Mouse (Mus musculus) liver, embryonic 11.5 days (tissue): ENCODE measurements at regions not wholly inside any gene's neighbourhood (a gene's known extent, or its start where the extent isn't known, plus 50 kb on each side); places are given as distances from the start of the nearest gene placed in this dataset.

Experiments used
- ATAC-seq: fragments of 200-750 bp; cut with Nextera tagmentation; replicated peaks from 2 replicates; pipeline ENCODE4 v1.8.0; 2017; ENCODE audit warnings: moderate number of reproducible peaks, mild to moderate bottlenecking, moderate TSS enrichment, moderate library complexity; ENCODE audit not compliant: low FRiP score
- DNase-seq: peaks from one replicate; pipeline ENCODE4 v3.0.0-alpha.2; 2017; ENCODE audit warnings: low spot score
- H3K27ac ChIP-seq: fragments of 300-500 bp; sonication (generic); 2 replicates; pipeline ENCODE4 v1.5.1; 2014; ENCODE audit warnings: mild to moderate bottlenecking, low read depth, low read length, control low read depth
- H3K27me3 ChIP-seq: fragments of 300-500 bp; sonication (generic); replicated peaks from 2 replicates; pipeline ENCODE4 v1.6.1; 2014; ENCODE audit warnings: low read length, mixed read lengths; ENCODE audit not compliant: control insufficient read depth, insufficient read depth
- H3K36me3 ChIP-seq: fragments of 300-500 bp; sonication (generic); 2 replicates; pipeline ENCODE4 v1.6.1; 2014; ENCODE audit warnings: mild to moderate bottlenecking, low read length, moderate library complexity, mixed read lengths; ENCODE audit not compliant: control insufficient read depth, insufficient read depth
- H3K4me1 ChIP-seq: fragments of 300-500 bp; sonication (generic); replicated peaks from 2 replicates; pipeline ENCODE4 v1.6.1; 2014; ENCODE audit warnings: low read length, mixed read lengths; ENCODE audit not compliant: control insufficient read depth, insufficient read depth
- H3K4me2 ChIP-seq: fragments of 300-500 bp; sonication (generic); 2 replicates; pipeline ENCODE4 v1.6.1; 2014; ENCODE audit warnings: mild to moderate bottlenecking, control low read depth, moderate library complexity
- H3K4me3 ChIP-seq: fragments of 300-500 bp; sonication (generic); 2 replicates; pipeline ENCODE4 v1.5.1; 2014; ENCODE audit warnings: low read depth, low read length, control low read depth
- H3K9ac ChIP-seq: fragments of 300-500 bp; sonication (generic); 2 replicates; pipeline ENCODE4 v1.6.1; 2014; ENCODE audit warnings: low read depth, low read length, control low read depth
- H3K9me3 ChIP-seq: fragments of 300-500 bp; sonication (generic); 2 replicates; pipeline ENCODE4 v1.6.1; 2016; ENCODE audit warnings: low read length, inconsistent platforms, mixed read lengths; ENCODE audit not compliant: control insufficient read depth
- WGBS: fragments of 180-500 bp; shearing (Covaris S2); extraction: QIAGEN DNeasy Blood & Tissue Kit; methylation state at CpG from one replicate; pipeline ENCODE4 v1.1.7; 2014; 5-methylcytosine and 5-hydroxymethylcytosine counted together

DNA sequence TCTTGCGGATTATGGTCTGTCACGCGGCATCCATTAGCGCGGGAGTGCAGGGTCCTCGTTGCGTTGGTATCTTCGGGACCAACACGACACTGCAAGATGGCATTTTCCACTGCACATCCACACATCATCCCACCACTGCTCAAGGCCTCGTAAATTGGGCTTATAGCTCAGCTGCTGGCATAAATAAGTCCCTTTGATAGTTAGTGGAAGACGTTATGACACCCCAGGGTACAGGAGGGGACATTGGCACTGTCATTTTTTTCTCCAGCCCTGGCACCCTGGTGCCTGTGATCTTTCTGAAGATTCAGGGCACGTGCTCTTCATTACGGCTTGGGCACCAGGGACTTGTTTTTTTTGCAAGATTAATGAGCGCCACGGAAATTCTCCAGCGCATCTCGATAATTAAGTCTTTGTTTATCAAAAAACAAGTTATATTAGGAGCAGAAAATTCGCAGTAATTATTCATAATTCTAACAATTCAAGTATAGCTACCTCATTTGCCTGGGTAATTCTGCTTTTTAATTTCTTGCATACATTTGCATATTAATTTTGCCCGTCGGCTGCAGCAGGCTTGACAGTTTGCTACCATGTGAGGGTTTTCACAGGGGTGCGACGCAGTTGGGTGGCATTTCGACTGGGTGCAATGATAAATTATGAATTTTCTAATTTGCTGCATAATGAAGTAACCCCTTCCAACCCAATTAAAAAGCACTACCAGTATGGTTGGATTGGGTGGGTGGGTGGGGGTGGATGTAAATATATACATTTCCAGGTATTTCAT is 119.1 kb downstream of the Vrk1 start:
- DNase-seq: no peak
- no peak overlapping the region for H3K27ac ChIP-seq

DNA sequence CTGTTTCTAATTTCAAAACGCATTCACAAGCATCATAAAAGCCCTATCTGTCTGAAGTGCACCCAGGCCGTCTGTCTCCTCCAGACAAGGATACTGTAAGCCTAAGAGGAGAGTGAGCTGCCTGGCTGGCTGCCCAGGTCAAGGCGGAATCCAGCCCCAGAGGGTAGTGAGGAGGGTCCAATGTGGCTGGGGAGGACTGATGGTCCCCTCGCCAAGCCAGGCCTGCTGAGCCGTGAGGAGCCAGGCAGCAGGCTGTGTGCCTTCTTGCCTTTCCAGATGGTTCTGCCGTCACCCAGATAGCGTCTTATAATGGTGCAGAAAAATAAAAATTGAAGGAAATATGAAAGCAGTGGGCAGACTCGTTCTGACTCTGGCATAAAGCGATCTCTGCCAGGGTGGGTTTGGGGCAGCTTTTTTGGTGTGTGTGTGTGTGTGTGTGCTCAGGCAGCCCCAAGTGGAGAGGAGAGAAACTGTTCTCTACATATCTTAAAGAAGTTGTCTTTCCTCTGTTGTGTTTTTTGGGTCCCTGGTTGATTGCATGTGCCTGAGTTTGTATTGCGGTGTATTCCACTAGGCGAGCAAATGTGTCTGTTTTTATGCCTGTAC is 120.1 kb downstream of the Vrk1 start:
- no peaks in the 10 kb centered on the region for H3K4me1 ChIP-seq
- ATAC-seq: no peak

More for the DNA sequence above, 119.1 kb downstream of the Vrk1 start:
- Histone ChIP-seq H3K4me2 (no peak overlapping the region), H3K4me3 (no peak overlapping the region), H3K9me3 (0 out of 2 replicates have a peak, but pooled peaks cover 2% of the 10 kb centered on the region), H3K4me1 (no peaks in the 10 kb centered on the region), H3K27me3 (no peaks in the 10 kb centered on the region), H3K36me3 (no peaks in the 10 kb centered on the region), H3K9ac (no peak overlapping the region)
- ATAC-seq: no peak
- 89% methylated on average over 23 of the region's 23 CpGs for WGBS

DNA sequence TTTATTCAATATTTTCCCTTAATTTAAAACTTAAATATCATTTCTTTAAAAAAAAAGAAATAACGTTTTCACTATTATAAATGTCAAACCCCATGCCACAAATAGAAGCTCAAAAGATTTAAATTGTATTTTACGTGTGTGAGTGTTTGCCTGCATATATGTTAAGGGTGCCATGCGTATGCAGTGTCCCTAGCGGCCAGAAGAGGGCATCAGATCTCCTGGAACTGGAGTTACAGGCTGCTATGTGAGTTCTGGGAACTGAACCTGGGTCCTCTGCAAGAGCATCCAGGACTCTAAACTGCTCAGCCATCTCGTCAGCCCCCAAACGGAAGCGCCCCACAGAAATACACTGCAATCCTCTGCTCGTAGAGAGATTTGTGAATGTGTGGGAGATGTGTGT is 122.7 kb downstream of the Vrk1 start:
- DNase-seq (no peak), ATAC-seq (no peak)
- H3K36me3 ChIP-seq: no peaks in the 10 kb centered on the region
- no peaks in the 10 kb centered on the region for H3K9me3 ChIP-seq
- WGBS: 84% methylated on average over 8 of the region's 8 CpGs
- no peaks in the 10 kb centered on the region for H3K27me3 ChIP-seq
- no peak overlapping the region for H3K27ac ChIP-seq
- H3K4me2 ChIP-seq: no peak overlapping the region
- no peak overlapping the region for H3K4me3 ChIP-seq
- no peaks in the 10 kb centered on the region for H3K4me1 ChIP-seq
- no peak overlapping the region for H3K9ac ChIP-seq

More for the DNA sequence above, 120.1 kb downstream of the Vrk1 start:
- no peaks in the 10 kb centered on the region for H3K36me3 ChIP-seq
- H3K4me2 ChIP-seq: no peak overlapping the region
- H3K27ac ChIP-seq: no peak overlapping the region
- 0 out of 2 replicates have a peak, but pooled peaks cover 2% of the 10 kb centered on the region for H3K9me3 ChIP-seq
- H3K4me3 ChIP-seq: no peak overlapping the region
- H3K9ac ChIP-seq: no peak overlapping the region
- 80% methylated on average over 11 of the region's 11 CpGs for WGBS
- no peak for DNase-seq
- no peaks in the 10 kb centered on the region for H3K27me3 ChIP-seq

DNA sequence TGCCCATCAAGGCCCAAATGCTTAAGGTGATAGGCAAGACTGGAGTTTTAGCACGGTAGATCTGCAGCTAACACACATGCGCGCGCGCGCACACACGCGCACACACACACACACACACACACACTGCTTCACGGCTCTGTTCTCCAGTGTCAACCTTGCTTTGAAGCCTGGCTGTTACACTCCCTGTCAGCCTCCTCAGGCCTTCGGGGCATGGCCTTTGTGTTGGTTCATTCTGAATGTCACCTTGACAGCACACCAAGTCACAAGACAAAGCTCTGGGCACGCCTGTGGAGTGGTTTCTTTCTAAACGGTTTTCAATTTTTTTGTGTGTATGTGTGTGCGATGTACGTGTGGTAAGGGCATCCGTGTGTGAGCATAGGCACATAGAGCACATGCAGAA is 128.4 kb downstream of the Vrk1 start:
- ATAC-seq (no peak), DNase-seq (no peak)
- H3K9ac ChIP-seq: no peak overlapping the region
- 91% methylated on average over 15 of the region's 15 CpGs for WGBS
- no peak overlapping the region for H3K4me2 ChIP-seq
- no peaks in the 10 kb centered on the region for H3K4me1 ChIP-seq
- H3K36me3 ChIP-seq: no peaks in the 10 kb centered on the region
- no peak overlapping the region for H3K4me3 ChIP-seq
- no peak overlapping the region for H3K27ac ChIP-seq
- H3K9me3 ChIP-seq: no peaks in the 10 kb centered on the region
- no peaks in the 10 kb centered on the region for H3K27me3 ChIP-seq

DNA sequence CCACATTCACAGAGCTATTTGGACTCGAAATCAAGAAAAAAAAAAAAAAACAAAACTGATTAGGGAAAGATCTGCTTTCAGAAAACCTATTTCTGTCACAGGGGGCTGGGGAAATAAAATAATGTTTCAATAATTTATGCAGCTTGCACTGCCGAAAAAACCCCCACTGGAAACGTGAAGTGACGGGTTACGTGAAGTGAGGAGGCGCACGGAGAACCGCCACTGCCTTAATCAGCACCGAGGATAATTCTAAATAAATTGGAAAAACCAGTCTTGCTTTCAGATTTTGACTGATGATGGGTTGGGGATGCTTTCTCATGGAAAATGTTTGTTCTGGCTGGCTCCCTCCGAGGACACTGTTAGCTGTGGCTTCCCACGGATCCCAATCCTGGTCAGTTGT is 129.5 kb downstream of the Vrk1 start:
- ATAC-seq (no peak), DNase-seq (no peak)
- WGBS: 82% methylated on average over 11 of the region's 11 CpGs
- Histone ChIP-seq H3K27ac (no peak overlapping the region), H3K4me3 (no peak overlapping the region), H3K36me3 (no peaks in the 10 kb centered on the region), H3K9ac (no peak overlapping the region), H3K4me2 (no peak overlapping the region), H3K27me3 (no peaks in the 10 kb centered on the region), H3K9me3 (no peaks in the 10 kb centered on the region), H3K4me1 (no peaks in the 10 kb centered on the region)

DNA sequence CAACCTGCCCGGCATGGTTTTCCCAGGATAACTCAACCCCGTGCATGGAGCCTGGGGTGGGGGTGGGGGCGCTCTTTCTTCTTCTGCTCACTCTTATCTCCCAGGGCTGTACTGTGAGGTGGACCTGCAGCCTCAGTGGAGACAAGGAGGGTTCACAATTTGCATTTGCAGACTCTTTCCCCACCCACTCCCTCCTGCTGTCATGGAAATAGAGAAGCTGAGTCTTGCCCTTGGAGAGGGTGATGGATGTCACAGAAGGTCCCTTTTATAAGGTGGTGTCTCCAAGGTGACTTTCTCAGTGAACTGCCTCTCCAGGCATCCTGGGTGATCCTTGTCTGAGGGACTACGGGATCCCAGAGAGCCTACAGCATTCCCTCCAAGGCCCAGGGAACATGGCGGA is 129.9 kb downstream of the Vrk1 start:
- H3K36me3 ChIP-seq: no peaks in the 10 kb centered on the region
- no peak overlapping the region for H3K4me2 ChIP-seq
- no peaks in the 10 kb centered on the region for H3K4me1 ChIP-seq
- 53% methylated on average over 5 of the region's 5 CpGs for WGBS
- no peak for ATAC-seq
- H3K4me3 ChIP-seq: no peak overlapping the region
- H3K27ac ChIP-seq: no peak overlapping the region
- H3K27me3 ChIP-seq: no peaks in the 10 kb centered on the region
- no peak overlapping the region for H3K9ac ChIP-seq
- no peak for DNase-seq
- no peaks in the 10 kb centered on the region for H3K9me3 ChIP-seq

DNA sequence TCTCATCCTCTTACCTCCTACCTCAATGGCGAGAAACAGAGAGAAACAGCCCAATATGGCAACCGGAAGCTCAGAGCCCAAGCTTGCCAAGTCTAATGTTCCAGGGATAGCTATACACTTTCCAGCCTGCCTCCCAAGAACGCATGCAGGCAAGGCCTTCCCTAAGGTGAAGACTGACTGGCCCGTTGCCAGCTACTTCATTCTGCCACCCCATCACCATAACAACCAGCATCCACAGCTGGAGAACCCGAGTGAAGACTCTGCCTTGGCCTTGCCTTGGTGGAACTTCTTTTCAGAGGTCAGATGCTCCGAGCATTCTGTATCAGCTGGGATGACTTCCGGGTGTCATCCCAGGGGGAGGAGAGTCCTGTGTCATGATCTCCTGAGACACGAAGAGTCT is 130.6 kb downstream of the Vrk1 start:
- Histone ChIP-seq H3K27ac (no peak overlapping the region), H3K4me3 (no peak overlapping the region), H3K4me1 (no peaks in the 10 kb centered on the region), H3K9ac (no peak overlapping the region), H3K9me3 (no peaks in the 10 kb centered on the region), H3K36me3 (no peaks in the 10 kb centered on the region), H3K4me2 (no peak overlapping the region), H3K27me3 (no peaks in the 10 kb centered on the region)
- DNase-seq (no peak), ATAC-seq (no peak)
- 77% methylated on average over 8 of the region's 8 CpGs for WGBS

DNA sequence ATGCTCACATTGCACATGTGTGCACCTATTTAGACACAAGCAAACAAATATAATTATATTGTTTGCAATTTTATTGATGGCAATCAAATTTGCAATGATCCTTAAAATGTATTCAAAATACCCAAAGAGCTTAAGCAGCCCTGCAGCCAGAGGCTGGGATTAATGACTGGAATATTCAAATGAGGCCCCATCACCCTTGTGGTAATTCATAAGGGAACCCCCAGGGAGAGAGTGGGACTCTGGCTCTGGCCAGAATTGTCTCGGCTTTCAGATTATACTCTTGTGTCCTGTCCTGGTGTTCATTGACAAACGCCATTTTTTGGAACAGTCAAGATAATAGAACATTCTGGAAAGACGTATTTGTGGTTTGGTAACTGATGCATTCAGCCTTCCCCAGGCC is 133.5 kb downstream of the Vrk1 start:
- no peaks in the 10 kb centered on the region for H3K27me3 ChIP-seq
- no peak overlapping the region for H3K4me2 ChIP-seq
- H3K9ac ChIP-seq: no peak overlapping the region
- WGBS: 72% methylated on average over 3 of the region's 3 CpGs
- peaks cover 6% of the 10 kb centered on the region; the same call in 1 of the 2 replicates for H3K9me3 ChIP-seq
- H3K4me3 ChIP-seq: no peak overlapping the region
- DNase-seq (no peak), ATAC-seq (no peak)
- no peaks in the 10 kb centered on the region for H3K4me1 ChIP-seq
- no peak overlapping the region for H3K27ac ChIP-seq
- no peaks in the 10 kb centered on the region for H3K36me3 ChIP-seq

DNA sequence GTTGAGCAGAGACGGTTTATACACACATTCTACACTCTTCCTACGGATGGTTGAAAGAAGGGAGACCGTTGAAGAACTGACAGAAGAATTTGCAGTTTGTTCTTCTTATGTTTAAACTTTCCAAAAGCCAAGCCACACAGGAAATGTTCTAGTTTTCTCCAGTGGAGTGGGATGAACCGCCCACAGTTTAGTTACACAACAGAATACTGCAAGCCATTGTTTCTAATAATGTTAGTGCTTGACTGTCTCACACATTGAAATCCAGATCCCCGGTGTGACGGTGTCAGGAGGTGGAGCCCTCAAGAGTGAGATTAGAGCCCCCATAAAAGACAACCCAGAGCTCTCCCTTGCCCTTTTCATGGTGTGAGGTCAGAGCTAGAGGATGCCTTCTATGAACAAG is 146.8 kb downstream of the Vrk1 start:
- Histone ChIP-seq H3K4me2 (no peak overlapping the region), H3K27me3 (no peaks in the 10 kb centered on the region), H3K4me3 (no peak overlapping the region), H3K36me3 (no peaks in the 10 kb centered on the region), H3K9me3 (no peaks in the 10 kb centered on the region), H3K4me1 (no peaks in the 10 kb centered on the region), H3K9ac (no peak overlapping the region), H3K27ac (no peak overlapping the region)
- ATAC-seq (no peak), DNase-seq (no peak)
- WGBS: 78% methylated on average over 6 of the region's 6 CpGs
